Mouse (Mus musculus) kidney, postnatal 36 days (tissue): ENCODE measurements at regions not wholly inside any gene's neighbourhood (a gene's known extent, or its start where the extent isn't known, plus 50 kb on each side); places are given as distances from the start of the nearest gene placed in this dataset.
"Not testable (repeated sequence)": the region's sequence is repeated elsewhere in the genome, so short reads cannot be mapped to it uniquely, and the experiment has no call there.

ENCODE experiments used
- DNase-seq, 2 experiments: peaks; one replicate each; pipeline ENCODE4 v3.0.0; 2021 to 2022; ENCODE audit warnings: mixed read lengths in 2 of 2

GRCm38 (mm10) chr5:96898120-96898672 is 99.3 kb upstream of the Bmp2k start:
- no peak for DNase-seq

- no peak for DNase-seq
Observed at GRCm38 (mm10) chr5:96898695-96899094, 98.8 kb upstream of the Bmp2k start.

GRCm38 (mm10) chr5:96905572-96906271 is 91.8 kb upstream of the Bmp2k start:
- peak in 1 of 2 experiments; percentile 58 for DNase-seq

GRCm38 (mm10) chr5:96908371-96908770 is 89.1 kb upstream of the Bmp2k start:
- not testable (repeated sequence) for DNase-seq

GRCm38 (mm10) chr5:96909218-96909617 is 88.3 kb upstream of the Bmp2k start:
- no peak for DNase-seq

GRCm38 (mm10) chr5:96911550-96912253 is 85.8 kb upstream of the Bmp2k start:
- peak; percentile 67 to 79 for DNase-seq

GRCm38 (mm10) chr5:96912254-96912635 is 85.2 kb upstream of the Bmp2k start:
- no peak for DNase-seq

GRCm38 (mm10) chr5:96912781-96913180 is 84.7 kb upstream of the Bmp2k start:
- DNase-seq = no peak

GRCm38 (mm10) chr5:96913711-96914110 is 83.8 kb upstream of the Bmp2k start:
- DNase-seq = no peak

- no peak for DNase-seq
Observed at GRCm38 (mm10) chr5:96914696-96915404, 82.6 kb upstream of the Bmp2k start.

GRCm38 (mm10) chr5:96916897-96917296 is 80.6 kb upstream of the Bmp2k start:
- no peak for DNase-seq

- no peak for DNase-seq
Observed at GRCm38 (mm10) chr5:96917596-96918258, 79.8 kb upstream of the Bmp2k start.

GRCm38 (mm10) chr5:96919149-96919548 is 78.3 kb upstream of the Bmp2k start:
- DNase-seq = no peak

- DNase-seq = no peak
Observed at GRCm38 (mm10) chr5:96921037-96921436, 76.5 kb upstream of the Bmp2k start.

- DNase-seq = no peak
Observed at GRCm38 (mm10) chr5:96921511-96921910, 76.0 kb upstream of the Bmp2k start.

- DNase-seq = peak; percentile 64 to 68
Observed at GRCm38 (mm10) chr5:96921973-96922715, 75.3 kb upstream of the Bmp2k start.

GRCm38 (mm10) chr5:96922716-96923076 is 74.8 kb upstream of the Bmp2k start:
- no peak for DNase-seq

GRCm38 (mm10) chr5:96923526-96923925 is 74.0 kb upstream of the Bmp2k start:
- no peak for DNase-seq

- DNase-seq = no peak
Observed at GRCm38 (mm10) chr5:96924736-96925429, 72.6 kb upstream of the Bmp2k start.

- DNase-seq = no peak
Observed at GRCm38 (mm10) chr5:96925943-96926342, 71.5 kb upstream of the Bmp2k start.

- no peak for DNase-seq
Observed at GRCm38 (mm10) chr5:96931091-96931490, 66.4 kb upstream of the Bmp2k start.
